Mouse (Mus musculus): ENCODE data around the gene Eloa. TPM values are rescaled to one million over a fixed set of nuclear protein-coding genes. Genes with fewer than 3 reads are reported as not detected.
"Not testable (repeated sequence)": the region's sequence is repeated elsewhere in the genome, so short reads cannot be mapped to it uniquely, and the experiment has no call there.

Eloa gene
- total RNA-seq, 2 experiments from 2014 or later = 38.4 to 38.5 TPM

GRCm38 (mm10) chr4:135984556-135984955 lies 37.0 kb downstream of the Eloa start:
- DNase-seq = no peak

- DNase-seq = no peak
Measured at GRCm38 (mm10) chr4:135981524-135982063, 40.0 kb downstream of the Eloa start.

GRCm38 (mm10) chr4:135980223-135980622 lies 41.3 kb downstream of the Eloa start:
- DNase-seq = not testable (repeated sequence)

- no peak for DNase-seq
Measured at GRCm38 (mm10) chr4:135976146-135976545, 45.4 kb downstream of the Eloa start.

GRCm38 (mm10) chr4:135972911-135973811 lies 48.4 kb downstream of the Eloa start:
- DNase-seq = no peak

- DNase-seq = peak; percentile 92
Measured at GRCm38 (mm10) chr4:135972556-135972906, 49.0 kb downstream of the Eloa start, which contains the start of gene Lypla2. Gene Lypla2 (minus strand): TSS chr4:135972626.

GRCm38 (mm10) chr4:135971805-135972555 lies 49.6 kb downstream of the Eloa start:
- DNase-seq = no peak

- no peak for DNase-seq
Measured at GRCm38 (mm10) chr4:135970585-135970984, 51.0 kb downstream of the Eloa start.

- no peak for DNase-seq
Measured at GRCm38 (mm10) chr4:135969070-135969750, 52.4 kb downstream of the Eloa start.

- DNase-seq = peak; percentile 29
Measured at GRCm38 (mm10) chr4:135968271-135968869, 53.2 kb downstream of the Eloa start.

GRCm38 (mm10) chr4:135967086-135967760 lies 54.3 kb downstream of the Eloa start:
- no peak for DNase-seq

- DNase-seq = no peak
Measured at GRCm38 (mm10) chr4:135966283-135966682, 55.3 kb downstream of the Eloa start.

GRCm38 (mm10) chr4:135965113-135965512 lies 56.5 kb downstream of the Eloa start:
- no peak for DNase-seq

- DNase-seq = peak; percentile 61
Measured at GRCm38 (mm10) chr4:135964426-135964825, 57.1 kb downstream of the Eloa start.

GRCm38 (mm10) chr4:135963457-135964193 lies 57.9 kb downstream of the Eloa start, which contains the start of gene Gale:
Gene Gale (plus strand): TSS chr4:135963727.
- peak; percentile 94 for DNase-seq

GRCm38 (mm10) chr4:135962946-135963345 lies 58.6 kb downstream of the Eloa start:
- no peak for DNase-seq

GRCm38 (mm10) chr4:135962198-135962597 lies 59.4 kb downstream of the Eloa start:
- no peak for DNase-seq

- no peak for DNase-seq
Measured at GRCm38 (mm10) chr4:135961709-135962108, 59.9 kb downstream of the Eloa start.

GRCm38 (mm10) chr4:135960717-135961116 lies 60.8 kb downstream of the Eloa start:
- peak; percentile 88 for DNase-seq

GRCm38 (mm10) chr4:135958354-135958753 lies 63.2 kb downstream of the Eloa start:
- no peak for DNase-seq

- no peak for DNase-seq
Measured at GRCm38 (mm10) chr4:135955886-135956285, 65.7 kb downstream of the Eloa start.

Data from heart, postnatal 4 days (tissue).